Mouse (Mus musculus) olfactory bulb, adult 2 months (tissue): ENCODE measurements around the gene BC028528. TPM values are rescaled to one million over a fixed set of nuclear protein-coding genes. Genes with fewer than 3 reads are reported as not detected.

Experiments
- H3K27ac ChIP-seq: fragments of 200-500 bp; 2 replicates; pipeline ENCODE4 v1.5.1; 2012; ENCODE audit warnings: low read depth, low read length; ENCODE audit not compliant: insufficient read depth
- H3K4me1 ChIP-seq: fragments of 200-500 bp; 2 replicates; pipeline ENCODE4 v1.6.1; 2012; ENCODE audit warnings: low read length; ENCODE audit not compliant: control insufficient read depth, insufficient read depth
- H3K4me3 ChIP-seq: fragments of 200-500 bp; 2 replicates; pipeline ENCODE4 v1.5.1; 2012; ENCODE audit warnings: mild to moderate bottlenecking, low read depth, low read length, moderate library complexity; ENCODE audit not compliant: insufficient read depth
- CTCF ChIP-seq: fragments of 200-500 bp; IDR thresholded peaks from 2 replicates; pipeline ENCODE4 v1.5.1; 2012; ENCODE audit warnings: low read depth, mild to moderate bottlenecking, low read length, moderate library complexity; ENCODE audit not compliant: insufficient read depth
- POLR2A ChIP-seq: fragments of 200-500 bp; IDR thresholded peaks from 2 replicates; pipeline ENCODE4 v1.6.1; 2012; ENCODE audit warnings: mild to moderate bottlenecking, low read depth, low read length, moderate library complexity; ENCODE audit not compliant: insufficient read depth
- WGBS: fragments of 180-500 bp; shearing (Covaris S2); methylation state at CpG from one replicate; pipeline ENCODE4 v1.1.7; 2018; 5-methylcytosine and 5-hydroxymethylcytosine counted together
- polyA plus RNA-seq: library from polyadenylated mRNA; stranded (reverse); fragments of >200 nt; gene quantifications from 2 replicates; pipeline ENCODE4 v1.2.4, GENCODE M21; 2012; ENCODE audit warnings: low replicate concordance; ENCODE audit not compliant: missing spikeins, insufficient read depth, insufficient read length

Gene BC028528
- polyA plus RNA-seq, 1 experiment: not detected

DNA sequence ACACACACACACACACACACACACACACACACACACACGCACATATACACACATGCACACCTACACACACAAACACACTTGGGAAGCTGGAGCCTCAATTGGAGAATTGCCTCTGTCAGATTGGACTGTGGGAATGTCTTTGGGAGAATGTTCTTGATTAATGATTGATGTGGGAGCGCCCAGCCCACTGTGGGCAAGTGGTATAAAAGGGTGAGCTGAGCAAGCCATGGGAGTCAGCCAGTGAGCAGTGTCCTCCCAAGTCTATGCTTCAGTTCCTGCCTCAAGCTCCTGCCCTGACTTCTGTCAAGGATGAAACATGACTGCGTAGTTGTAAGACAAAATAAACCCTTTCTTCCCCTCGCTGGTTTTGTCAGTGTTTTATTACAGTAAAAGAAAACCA lies 4.2 kb downstream of the BC028528 start:
- Histone ChIP-seq H3K4me3 (no peak overlapping the region), H3K27ac (no peak overlapping the region), H3K4me1 (peaks cover 12% of the 10 kb centered on the region; the same call in 1 of the 2 replicates)
- TF ChIP-seq CTCF (no peak), POLR2A (no peak)
- WGBS: 84% methylated on average over 4 of the region's 4 CpGs

DNA sequence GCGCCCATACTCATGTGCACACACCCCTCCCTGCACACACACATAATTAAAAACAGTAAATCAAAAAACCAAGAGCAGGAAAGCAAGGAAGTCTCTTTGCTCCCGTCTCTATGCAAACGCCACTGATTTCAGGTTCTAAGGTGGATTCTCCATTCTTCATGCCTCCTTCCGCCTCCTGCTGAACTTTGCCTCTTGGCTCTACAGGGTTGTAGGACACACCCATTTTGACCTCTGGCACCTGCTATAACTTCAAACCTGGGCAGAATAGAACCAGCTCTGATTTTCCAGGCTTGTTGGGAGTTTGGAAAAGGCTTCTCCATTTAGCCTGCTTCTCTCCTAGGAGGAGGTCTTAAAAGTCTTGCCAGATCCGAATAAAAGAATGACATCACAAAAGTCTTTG lies 7.4 kb downstream of the BC028528 start:
- TF ChIP-seq CTCF (no peak), POLR2A (no peak)
- Histone ChIP-seq H3K4me1 (peaks cover 2% of the 10 kb centered on the region), H3K27ac (no peak overlapping the region), H3K4me3 (no peak overlapping the region)
- WGBS: 92% methylated on average over 5 of the region's 5 CpGs

DNA sequence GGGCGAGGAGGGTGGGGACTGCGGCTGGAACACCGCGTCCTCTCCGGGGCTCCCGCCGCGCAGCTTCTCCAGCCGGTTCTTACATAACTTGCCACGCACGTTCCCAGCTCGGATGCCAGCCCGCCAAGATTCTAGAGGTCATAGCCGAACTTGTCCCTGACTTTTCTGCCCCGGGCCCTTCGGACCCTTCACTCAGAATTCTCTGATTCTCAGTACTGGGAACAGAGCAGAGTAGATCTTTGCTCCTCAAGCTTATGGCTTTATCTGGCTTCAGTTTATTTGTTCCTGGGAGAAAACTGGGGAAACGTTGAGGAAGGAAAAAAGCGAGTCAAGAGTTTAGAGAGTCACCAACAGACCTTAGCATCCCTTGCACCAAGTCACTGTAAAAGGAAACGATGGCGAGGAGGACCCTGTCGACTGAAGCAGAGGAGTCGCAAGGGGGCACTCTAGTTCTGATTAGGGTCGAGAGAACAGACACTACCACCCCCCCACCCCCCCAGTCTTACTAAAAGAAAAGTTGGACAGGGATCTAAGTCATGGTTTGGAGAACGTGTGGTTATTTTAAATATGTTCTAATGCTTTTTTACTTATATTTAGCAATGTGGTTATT lies 8.9 kb downstream of the BC028528 start:
- under 1% methylated on average over 24 of the region's 24 CpGs for WGBS
- Histone ChIP-seq H3K4me3 (peak overlapping the region; percentile 61), H3K27ac (peak overlapping the region; percentile 86), H3K4me1 (peaks cover 2% of the 10 kb centered on the region)
- TF ChIP-seq POLR2A: no peak
- 0 out of 2 replicates have a peak, but pooled peaks have one; percentile 24 for TF ChIP-seq CTCF

DNA sequence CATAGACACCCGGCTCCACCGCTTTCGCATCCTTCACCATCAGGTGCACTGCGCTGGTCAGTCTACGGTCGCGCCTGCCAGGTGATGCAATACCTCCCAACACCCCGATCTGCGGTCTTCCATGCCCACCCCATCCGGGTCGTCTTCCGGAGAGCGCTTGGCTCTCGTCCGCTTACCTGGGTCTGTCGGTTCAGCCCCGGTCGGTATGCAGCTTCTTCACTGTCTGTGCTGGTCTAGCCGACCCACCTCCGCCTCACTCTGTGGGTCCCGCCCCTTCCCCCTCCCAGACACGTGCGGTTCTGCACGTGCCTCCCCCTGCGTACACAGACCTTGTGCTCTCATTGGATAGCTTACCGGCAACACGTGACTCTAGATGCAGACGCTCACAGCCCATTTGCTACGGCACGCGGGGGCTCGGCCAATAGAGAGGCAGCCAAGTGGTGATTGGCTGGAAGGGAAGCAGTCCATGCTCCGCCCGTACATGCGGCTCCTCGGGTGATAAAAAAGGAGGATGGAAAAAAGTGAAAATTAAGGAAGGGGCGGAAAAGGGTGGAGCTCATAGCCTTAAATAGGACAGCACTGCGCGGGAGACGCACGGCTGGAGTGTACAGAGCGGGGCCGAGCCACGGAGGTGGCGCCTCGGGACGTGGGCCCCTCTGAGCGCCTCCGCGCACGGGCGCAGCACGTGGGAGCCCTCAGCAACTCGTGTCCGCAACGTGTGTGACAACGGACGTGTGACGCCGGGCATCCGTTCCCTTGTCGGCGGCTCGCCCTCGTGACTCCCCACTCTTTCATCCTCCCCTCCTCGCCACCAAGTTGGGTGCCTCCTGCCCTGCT lies 9.6 kb downstream of the BC028528 start, which contains the start of gene Ciart:
Gene Ciart, minus strand, starts transcription at position 273 of the 837 bp plus-strand sequence.
- H3K4me3 ChIP-seq: peak within 1 kb of the TSS; percentile 61
- WGBS: under 1% methylated on average over 66 of the region's 66 CpGs
- TF ChIP-seq CTCF (no peak), POLR2A (peak; percentile 31; the same call in 1 of the 2 replicates)
- H3K27ac ChIP-seq: peak within 1 kb of the TSS; percentile 86
- H3K4me1 ChIP-seq: peaks cover 2% of the 10 kb centered on the region

DNA sequence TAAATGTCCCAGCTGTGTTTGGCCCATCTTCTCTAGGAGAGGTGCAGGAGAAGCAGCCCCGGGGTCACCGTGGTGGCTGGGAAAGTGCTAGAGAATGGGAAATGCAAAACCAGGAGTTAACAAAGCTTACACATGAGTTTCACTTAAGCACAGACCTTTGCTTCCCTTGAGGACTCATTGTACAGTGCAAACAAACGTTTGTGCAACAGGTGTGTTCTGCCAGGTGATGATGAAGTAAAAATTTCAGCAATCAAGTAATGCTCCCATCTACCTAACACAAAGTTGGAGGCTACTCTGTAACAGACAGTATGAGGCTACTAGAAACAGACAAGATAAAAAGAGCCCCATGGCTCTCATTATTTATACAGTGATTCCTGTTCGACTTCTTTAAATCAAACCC lies 12.7 kb downstream of the BC028528 start:
- H3K4me1 ChIP-seq: peaks cover 2% of the 10 kb centered on the region
- TF ChIP-seq CTCF (no peak), POLR2A (no peak)
- H3K4me3 ChIP-seq: no peak overlapping the region
- WGBS: 92% methylated on average over 4 of the region's 4 CpGs
- H3K27ac ChIP-seq: no peak overlapping the region

DNA sequence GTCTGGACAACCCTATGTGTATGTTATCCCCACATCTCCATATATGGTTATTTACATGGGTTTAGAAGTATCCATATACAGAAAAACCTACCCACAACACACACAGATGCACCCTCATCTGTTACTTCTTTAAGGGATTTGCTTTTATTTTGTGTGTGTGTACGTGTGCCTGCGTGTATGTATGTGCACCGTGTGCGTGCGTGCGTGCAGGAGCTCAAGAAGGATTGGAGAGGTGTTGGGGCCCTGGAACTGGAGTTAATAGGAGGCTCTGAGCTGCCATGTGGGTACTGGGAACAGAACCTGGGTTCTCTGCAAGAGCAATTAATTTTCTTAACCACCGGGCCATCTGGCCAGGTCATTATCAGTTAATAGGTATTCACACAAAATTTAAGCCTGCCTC lies 19.8 kb downstream of the BC028528 start:
- Histone ChIP-seq H3K4me3 (peak overlapping the region; percentile 40), H3K27ac (no peak overlapping the region), H3K4me1 (peaks cover 5% of the 10 kb centered on the region)
- 56% methylated on average over 7 of the region's 7 CpGs for WGBS
- no peak for TF ChIP-seq POLR2A
- no peak for TF ChIP-seq CTCF

DNA sequence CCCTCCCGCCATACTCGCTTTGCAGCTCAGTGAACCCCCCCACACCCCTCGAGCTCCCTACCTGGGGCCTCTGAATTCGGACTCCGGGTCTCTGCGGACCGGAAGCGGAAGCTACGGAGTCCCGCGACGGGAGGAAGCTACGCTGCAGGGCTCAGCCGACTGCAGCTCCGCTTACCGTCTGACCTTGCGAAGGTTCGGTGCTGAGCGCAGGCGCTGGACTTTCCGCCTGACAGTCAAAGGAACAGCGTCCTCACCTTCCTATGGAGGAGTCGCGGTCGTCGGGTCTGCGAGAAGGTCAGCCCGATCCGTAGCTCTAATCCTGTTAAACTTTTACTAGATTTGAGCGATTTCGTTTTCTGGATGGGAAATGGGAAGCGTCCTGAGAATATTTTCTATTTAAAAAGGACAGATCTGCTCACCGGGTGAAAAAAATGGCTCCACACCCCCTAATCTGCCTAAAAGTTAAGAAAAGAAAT lies 20.4 kb downstream of the BC028528 start, which contains the start of gene Mrps21:
Gene Mrps21, minus strand, starts transcription at position 128 of the 476 bp plus-strand sequence.
- TF ChIP-seq POLR2A (peak; percentile 70), CTCF (no peak)

DNA sequence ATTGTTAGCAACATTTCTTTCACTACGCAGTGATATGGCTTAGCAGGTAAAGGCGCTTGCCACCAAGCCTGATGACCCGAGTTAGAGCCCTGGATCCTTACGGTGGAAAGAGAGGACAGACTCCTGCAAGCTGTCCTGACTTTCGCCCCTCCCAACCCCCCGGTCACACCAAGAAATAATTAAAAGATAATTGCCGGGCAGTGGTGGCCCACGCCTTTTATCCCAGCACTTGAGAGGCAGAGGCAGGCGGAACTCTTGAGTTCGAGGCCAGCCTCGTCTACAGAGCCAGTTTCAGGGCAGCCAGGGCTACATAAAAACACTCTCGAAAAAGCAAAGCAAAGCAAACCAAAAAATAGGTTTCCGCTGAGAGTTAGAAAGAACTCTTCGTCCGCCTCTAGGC lies 20.8 kb downstream of the BC028528 start:
- 0 out of 2 replicates have a peak overlapping the region, but pooled peaks have one; percentile 7 for H3K27ac ChIP-seq

More for the DNA sequence above, 20.4 kb downstream of the BC028528 start, which contains the start of gene Mrps21:
- peaks cover 5% of the 10 kb centered on the region for H3K4me1 ChIP-seq
- peak within 1 kb of the TSS; percentile 55; the same call in 1 of the 2 replicates for H3K27ac ChIP-seq
- WGBS: under 1% methylated on average over 33 of the region's 33 CpGs
- peak within 1 kb of the TSS; percentile 71 for H3K4me3 ChIP-seq

More for the DNA sequence above, 20.8 kb downstream of the BC028528 start:
- Histone ChIP-seq H3K4me3 (peak overlapping the region; percentile 71), H3K4me1 (peaks cover 5% of the 10 kb centered on the region)
- 5% methylated on average over 15 of the region's 15 CpGs for WGBS
- no peak for TF ChIP-seq POLR2A
- no peak for TF ChIP-seq CTCF
